Mouse (Mus musculus): ENCODE results near the gene Lrrc20.

Gene Lrrc20

GRCm38 (mm10) chr10:61476440-61477165 lies 1.0 kb downstream of the Lrrc20 start:
- DNase-seq: no peak

DNA sequence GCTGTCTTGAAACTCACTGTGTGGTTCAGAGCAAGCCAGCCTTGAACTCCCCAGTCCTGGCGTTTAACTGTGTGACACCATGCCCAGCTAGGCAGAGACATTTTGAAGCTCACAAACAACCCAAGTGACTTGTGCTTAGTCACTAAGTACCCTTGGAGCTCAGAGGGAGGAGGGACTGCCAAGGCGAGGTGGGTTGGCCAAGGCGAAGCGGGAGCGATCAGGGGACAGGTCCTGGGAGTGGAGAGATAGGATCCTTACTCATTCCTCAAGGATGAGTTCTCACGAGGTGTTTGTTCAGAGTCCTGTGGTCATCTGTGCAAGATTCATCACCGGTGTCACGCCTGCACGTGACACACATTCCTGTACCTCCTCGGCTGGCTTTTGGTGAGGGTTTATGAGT lies 3.9 kb downstream of the Lrrc20 start:
- DNase-seq: no peak

DNA sequence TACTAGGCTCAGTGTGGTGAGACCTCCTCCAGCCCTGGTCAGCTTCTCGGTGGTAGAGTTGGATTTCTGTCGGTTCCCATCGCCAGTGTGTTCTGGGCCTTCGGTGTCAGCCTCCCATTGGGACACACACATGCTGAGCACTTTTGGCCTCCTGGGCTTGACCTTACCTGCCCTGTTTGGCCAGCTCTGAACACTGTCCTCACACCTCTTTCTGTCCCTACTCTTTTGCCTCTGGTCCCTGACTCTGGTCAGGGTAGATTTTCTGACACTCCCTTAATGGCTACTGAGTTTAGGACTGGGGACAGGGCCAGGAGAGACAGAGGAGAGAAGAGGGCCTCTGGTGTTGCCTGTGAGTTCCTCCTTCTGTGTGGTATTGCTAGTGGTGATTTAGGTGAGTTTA lies 4.3 kb downstream of the Lrrc20 start:
- no peak for DNase-seq

DNA sequence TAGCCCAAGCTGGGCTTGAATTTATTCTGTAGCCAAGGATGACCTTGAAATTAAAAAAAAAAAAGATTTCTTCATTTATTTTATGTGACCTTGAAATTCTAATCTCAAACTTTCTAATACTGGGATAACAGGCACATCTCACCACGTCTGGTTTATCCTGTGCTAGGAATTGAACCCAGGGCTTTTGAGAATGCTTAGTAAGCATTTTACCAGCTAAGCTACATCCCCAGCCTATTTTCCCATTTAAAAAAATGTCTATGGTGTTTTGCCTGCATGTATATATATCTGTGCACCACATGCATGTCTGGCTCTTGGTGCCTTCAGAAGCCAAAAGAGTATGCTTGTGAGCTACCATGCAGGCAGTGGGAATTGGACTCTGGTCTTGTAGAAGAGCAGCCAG lies 4.9 kb downstream of the Lrrc20 start:
- no peak for DNase-seq

DNA sequence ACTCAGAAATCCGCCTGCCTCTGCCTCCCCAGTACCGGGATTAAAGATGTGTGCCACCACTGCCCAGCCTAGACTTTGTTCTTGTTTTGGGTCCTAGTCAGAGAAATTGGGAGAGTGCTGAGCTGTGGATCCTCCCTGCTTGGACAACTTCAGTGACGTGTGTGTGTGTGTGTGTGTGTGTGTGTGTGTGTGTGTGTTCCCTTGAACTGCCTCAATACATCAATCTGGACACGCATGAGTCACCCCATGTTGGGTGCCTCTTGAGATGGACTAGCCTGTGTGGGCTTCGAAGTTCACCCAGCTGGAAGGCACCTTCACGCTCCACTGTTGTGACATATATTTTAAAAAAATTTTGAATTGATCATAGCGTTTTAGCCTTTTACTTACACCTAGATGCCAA lies 7.2 kb downstream of the Lrrc20 start:
- no peak for DNase-seq

DNA sequence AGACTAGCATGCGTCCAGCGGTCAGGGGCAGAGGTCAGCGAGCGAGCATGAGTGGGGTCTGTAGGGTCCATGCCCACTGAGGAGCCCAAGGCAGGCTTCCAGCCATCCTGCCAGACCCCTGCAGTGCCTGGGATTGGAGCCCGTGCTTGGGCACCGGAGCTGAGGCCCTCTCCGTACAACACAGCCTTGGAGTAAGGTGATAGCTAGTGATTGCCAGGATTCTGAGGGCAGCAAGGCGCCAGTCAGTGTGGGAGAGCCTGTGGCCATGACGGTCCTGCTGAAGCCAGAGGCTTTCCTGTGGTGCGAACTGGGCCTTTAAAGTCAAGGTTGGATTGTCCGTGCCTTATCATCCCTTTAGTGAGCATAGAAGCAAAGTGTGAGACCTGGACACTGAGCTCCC lies 9.2 kb downstream of the Lrrc20 start:
- no peak for DNase-seq

- DNase-seq: no peak
Observed at GRCm38 (mm10) chr10:61486551-61487339, 11.1 kb downstream of the Lrrc20 start.

DNA sequence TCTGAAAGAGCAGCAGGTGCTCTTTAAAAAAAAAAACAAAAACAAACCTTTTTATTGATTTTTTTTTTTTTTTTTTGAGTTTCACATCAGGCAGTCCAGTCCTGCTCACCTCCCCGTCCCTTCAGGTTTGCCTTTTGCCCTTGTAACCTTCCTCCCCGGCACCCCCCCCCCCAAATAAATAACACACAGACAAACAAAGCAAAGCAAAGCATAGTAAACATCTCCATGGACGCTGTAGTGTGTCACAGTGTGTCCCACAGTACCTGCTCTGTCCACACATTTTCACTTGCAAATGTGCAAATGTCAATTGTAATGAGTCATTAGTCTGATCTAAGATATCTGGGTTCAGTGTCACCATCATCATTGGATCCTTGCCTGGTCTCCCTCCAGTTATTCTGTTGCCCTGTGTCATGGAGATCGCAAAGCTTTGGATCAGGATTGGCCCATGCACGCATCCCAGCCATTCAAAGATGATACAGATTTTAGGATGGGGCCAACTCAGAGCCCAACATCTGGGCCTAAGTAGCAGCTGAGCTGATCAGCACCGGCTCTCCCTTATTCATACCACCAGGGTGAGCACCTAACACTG lies 13.0 kb downstream of the Lrrc20 start:
- DNase-seq: no peak

DNA sequence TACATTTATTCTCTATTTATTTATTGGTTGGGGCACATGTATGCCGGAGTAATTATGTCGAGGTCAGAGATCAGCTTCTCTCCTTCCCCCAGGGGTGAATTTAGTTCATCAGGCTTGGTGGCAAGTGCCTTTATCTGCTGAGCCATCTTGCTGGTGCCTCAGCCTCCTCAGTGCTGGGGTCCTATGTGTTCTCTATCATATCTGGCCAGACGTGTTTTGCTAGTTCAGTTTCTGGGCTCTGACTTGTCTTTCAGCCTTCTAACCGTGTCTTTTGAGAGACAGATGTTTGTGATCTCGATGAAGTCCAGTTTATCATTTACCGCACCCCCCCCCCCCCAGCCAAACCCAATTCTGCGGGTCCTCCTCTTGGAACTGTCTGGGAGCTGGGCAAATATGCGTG lies 16.0 kb downstream of the Lrrc20 start:
- no peak for DNase-seq

GRCm38 (mm10) chr10:61492040-61492439 lies 16.4 kb downstream of the Lrrc20 start:
- DNase-seq: peak; percentile 89

DNA sequence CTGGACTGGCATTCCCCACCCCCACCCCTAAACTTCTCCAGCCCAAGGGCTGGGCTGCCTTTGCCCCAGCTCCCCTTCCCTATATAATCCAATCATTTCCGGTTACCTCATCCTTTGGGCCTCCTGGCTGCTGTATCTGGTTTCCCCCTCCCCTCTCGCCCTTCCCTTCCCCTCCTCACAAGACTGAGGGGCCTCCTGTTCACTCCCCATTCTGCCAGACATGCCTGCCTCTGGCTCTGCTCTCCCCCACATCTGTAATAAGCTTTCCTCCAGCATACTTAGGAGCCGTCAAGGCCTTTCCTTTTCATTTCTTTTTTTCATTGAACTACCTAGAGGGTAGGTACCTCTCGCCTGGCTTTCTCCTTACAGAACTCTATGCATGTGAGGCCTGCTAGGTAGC lies 19.9 kb downstream of the Lrrc20 start:
- DNase-seq: no peak

- DNase-seq: no peak
Observed at GRCm38 (mm10) chr10:61496231-61496630, 20.6 kb downstream of the Lrrc20 start.

GRCm38 (mm10) chr10:61499505-61500466 lies 24.2 kb downstream of the Lrrc20 start:
- no peak for DNase-seq

DNA sequence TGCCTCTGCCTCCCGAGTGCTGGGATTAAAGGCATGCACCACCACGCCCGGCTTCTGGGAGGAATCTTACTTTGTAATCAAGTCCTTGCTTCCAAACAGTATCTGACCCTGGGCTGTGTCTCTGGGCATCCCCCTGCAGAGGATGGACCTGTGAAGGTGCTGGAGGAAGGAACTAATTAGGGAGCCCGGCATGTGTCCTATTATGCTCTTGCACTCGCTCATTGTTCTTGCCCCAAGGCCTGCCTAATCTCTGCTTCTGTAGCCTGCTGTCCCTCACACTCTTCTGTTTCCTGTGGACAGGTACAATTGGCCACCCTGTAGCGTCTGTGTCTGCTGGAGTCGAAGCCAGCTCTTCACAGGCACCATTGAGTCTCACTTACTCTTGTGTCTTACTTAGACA lies 25.2 kb downstream of the Lrrc20 start:
- no peak for DNase-seq

DNA sequence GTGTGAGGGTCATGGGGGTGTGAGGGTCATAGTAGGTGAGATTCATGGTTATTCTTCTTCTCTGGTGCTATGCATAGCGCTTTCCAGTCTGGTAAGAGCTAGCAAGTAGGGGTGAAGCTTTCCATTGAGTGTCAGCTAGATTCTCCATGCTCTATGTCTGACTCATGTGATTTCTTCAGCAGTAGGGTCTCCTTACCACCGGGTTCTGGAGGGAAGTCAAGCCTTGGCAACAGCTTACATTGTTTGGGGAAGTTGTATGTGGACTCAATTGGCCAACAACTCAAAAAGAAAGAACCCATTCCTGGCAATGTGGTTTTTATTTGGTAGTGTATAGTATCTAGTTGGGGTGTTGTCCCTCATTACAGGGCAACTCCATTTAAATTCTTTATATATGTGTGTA lies 28.5 kb downstream of the Lrrc20 start:
- no peak for DNase-seq

GRCm38 (mm10) chr10:61506381-61507200 lies 31.0 kb downstream of the Lrrc20 start:
- DNase-seq: no peak

DNA sequence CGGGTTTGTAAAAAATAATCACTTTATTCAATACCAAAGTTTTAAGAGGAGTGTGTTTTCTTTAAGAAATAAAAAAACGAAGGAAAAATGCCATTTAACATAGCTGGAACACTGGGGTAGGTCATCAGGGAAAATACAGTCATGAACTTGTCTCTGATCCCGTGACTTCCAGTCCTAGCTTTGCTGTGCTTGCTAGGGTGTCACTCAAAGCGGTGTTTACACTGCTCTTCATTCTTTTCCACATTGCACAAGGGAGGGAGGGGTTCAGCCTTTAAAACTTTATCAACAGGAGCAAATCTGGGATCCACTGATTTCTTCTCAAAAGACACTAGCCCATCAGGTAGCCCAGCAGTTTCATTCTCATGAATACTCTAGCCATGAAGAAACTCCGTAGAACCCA lies 34.3 kb downstream of the Lrrc20 start:
- no peak for DNase-seq

DNA sequence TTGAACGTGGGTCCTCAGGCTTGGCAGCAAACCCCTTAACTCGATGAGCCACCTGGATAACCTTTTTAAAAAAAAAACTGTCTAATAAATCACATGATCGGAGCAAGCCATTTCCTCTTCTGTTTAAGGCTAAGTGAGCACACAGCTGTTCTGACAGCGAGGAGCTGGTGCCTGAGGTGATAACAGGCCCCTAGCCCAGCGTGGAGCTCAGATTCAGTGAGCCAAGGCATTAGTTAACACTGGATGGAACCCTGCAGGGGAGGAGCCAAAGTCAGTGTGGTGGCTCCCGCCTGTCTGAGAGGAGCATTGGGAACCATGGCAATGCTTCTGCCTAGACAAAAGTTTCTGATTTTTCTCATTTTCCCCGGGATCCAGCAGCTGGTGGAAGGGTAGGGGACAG lies 35.2 kb downstream of the Lrrc20 start:
- DNase-seq: no peak

- no peak for DNase-seq
Observed at GRCm38 (mm10) chr10:61512215-61512889, 36.8 kb downstream of the Lrrc20 start.

GRCm38 (mm10) chr10:61516866-61517265 lies 41.3 kb downstream of the Lrrc20 start:
- DNase-seq: no peak
